Mouse (Mus musculus) gastrocnemius, postnatal 14 days (tissue): ENCODE results near the gene Ssbp2. TPM values are rescaled to one million over a fixed set of nuclear protein-coding genes. Genes with fewer than 3 reads are reported as not detected.

Experiments
- DNase-seq: peaks from one replicate; pipeline ENCODE4 v3.0.0; 2021; ENCODE audit warnings: mixed read lengths
- intact Hi-C: fragments of 180-260 bp; cut with DNase I; formaldehyde crosslinking; loops from one replicate; pipeline ENCODE4 v1.15.1; 2025; ENCODE audit warnings: low total_unique reads
- total RNA-seq, 2 experiments: library from RNA; stranded (reverse); gene quantifications; 2 replicates each; pipeline ENCODE4 v1.2.3; 2021

Gene Ssbp2
- total RNA-seq, 2 experiments from 2014 or later = 16.1 to 19.9 TPM

GRCm38 (mm10) chr13:91681474-91681873, 221.4 kb downstream of the Ssbp2 start:
- intact Hi-C loops = no loop called here
- DNase-seq = no peak

GRCm38 (mm10) chr13:91690118-91690517, 230.0 kb downstream of the Ssbp2 start:
- intact Hi-C loops = no loop called here
- DNase-seq = no peak

GRCm38 (mm10) chr13:91693615-91694014, 233.5 kb downstream of the Ssbp2 start:
- intact Hi-C loops = no loop called here
- DNase-seq = no peak

GRCm38 (mm10) chr13:91695406-91695805, 235.3 kb downstream of the Ssbp2 start:
- intact Hi-C loops = no loop called here
- no peak for DNase-seq

GRCm38 (mm10) chr13:91696109-91696645, 236.1 kb downstream of the Ssbp2 start:
- DNase-seq = no peak
- intact Hi-C loops = no loop called here

GRCm38 (mm10) chr13:91697011-91697410, 236.9 kb downstream of the Ssbp2 start:
- intact Hi-C loops = no loop called here
- peak; percentile 16 for DNase-seq

GRCm38 (mm10) chr13:91702337-91702736, 242.3 kb downstream of the Ssbp2 start:
- intact Hi-C loops = no loop called here

GRCm38 (mm10) chr13:91719487-91719886, 259.4 kb downstream of the Ssbp2 start:
- no peak for DNase-seq
- intact Hi-C loops = no loop called here

More at GRCm38 (mm10) chr13:91702337-91702736, 242.3 kb downstream of the Ssbp2 start:
- DNase-seq = no peak

GRCm38 (mm10) chr13:91723108-91723735, 263.1 kb downstream of the Ssbp2 start:
- DNase-seq = no peak
- intact Hi-C loops = no loop called here

GRCm38 (mm10) chr13:91723736-91724119, 263.6 kb downstream of the Ssbp2 start:
- intact Hi-C loops = no loop called here
- no peak for DNase-seq

GRCm38 (mm10) chr13:91724211-91724610, 264.1 kb downstream of the Ssbp2 start:
- DNase-seq = no peak
- intact Hi-C loops = no loop called here

- intact Hi-C loops = no loop called here
- no peak for DNase-seq
Measured at GRCm38 (mm10) chr13:91725130-91725529, 265.0 kb downstream of the Ssbp2 start.

- intact Hi-C loops = no loop called here
- no peak for DNase-seq
Measured at GRCm38 (mm10) chr13:91727899-91728298, 267.8 kb downstream of the Ssbp2 start.

GRCm38 (mm10) chr13:91737191-91737590, 277.1 kb downstream of the Ssbp2 start:
- intact Hi-C loops = no loop called here
- DNase-seq = no peak

GRCm38 (mm10) chr13:91740851-91741250, 280.8 kb downstream of the Ssbp2 start:
- intact Hi-C loops = no loop called here
- no peak for DNase-seq

- intact Hi-C loops = no loop called here
Measured at GRCm38 (mm10) chr13:91741280-91742047, 281.4 kb downstream of the Ssbp2 start, which contains the start of gene Acot12. TSS of gene Acot12 (plus strand) at chr13:91741512.

GRCm38 (mm10) chr13:91743180-91743579, 283.1 kb downstream of the Ssbp2 start:
- intact Hi-C loops = no loop called here
- DNase-seq = no peak

More at GRCm38 (mm10) chr13:91741280-91742047, 281.4 kb downstream of the Ssbp2 start, which contains the start of gene Acot12:
- peak; percentile 31 for DNase-seq

- DNase-seq = no peak
- intact Hi-C loops = no loop called here
Measured at GRCm38 (mm10) chr13:91746470-91746869, 286.4 kb downstream of the Ssbp2 start.

GRCm38 (mm10) chr13:91748401-91748800, 288.3 kb downstream of the Ssbp2 start:
- intact Hi-C loops = no loop called here
- DNase-seq = no peak

- no peak for DNase-seq
- intact Hi-C loops = no loop called here
Measured at GRCm38 (mm10) chr13:91749981-91750380, 289.9 kb downstream of the Ssbp2 start.
